Mouse (Mus musculus) gastrocnemius, adult 18-20 months (tissue): ENCODE results near the gene Prmt8. TPM values are rescaled to one million over a fixed set of nuclear protein-coding genes. Genes with fewer than 3 reads are reported as not detected.

Source experiments
- DNase-seq: peaks from one replicate; pipeline ENCODE4 v3.0.0; 2021; ENCODE audit warnings: low spot score
- microRNA-seq: library from miRNA; unstranded; fragments of <30 nt; microRNA quantifications from one replicate; pipeline ENCODE4 v1.2.0, GENCODE M21; 2021
- total RNA-seq, 2 experiments: library from RNA; stranded (reverse); gene quantifications; 2 replicates each; pipeline ENCODE4 v1.2.3; 2021

Gene Prmt8
- total RNA-seq, 2 experiments from 2014 or later: not detected

GRCm38 (mm10) chr6:127663263-127663662, 106.0 kb downstream of the Prmt8 start:
- DNase-seq: no peak

GRCm38 (mm10) chr6:127661717-127662292, 107.5 kb downstream of the Prmt8 start:
- no peak for DNase-seq

- no peak for DNase-seq
Measured at GRCm38 (mm10) chr6:127659966-127660365, 109.3 kb downstream of the Prmt8 start.

DNA sequence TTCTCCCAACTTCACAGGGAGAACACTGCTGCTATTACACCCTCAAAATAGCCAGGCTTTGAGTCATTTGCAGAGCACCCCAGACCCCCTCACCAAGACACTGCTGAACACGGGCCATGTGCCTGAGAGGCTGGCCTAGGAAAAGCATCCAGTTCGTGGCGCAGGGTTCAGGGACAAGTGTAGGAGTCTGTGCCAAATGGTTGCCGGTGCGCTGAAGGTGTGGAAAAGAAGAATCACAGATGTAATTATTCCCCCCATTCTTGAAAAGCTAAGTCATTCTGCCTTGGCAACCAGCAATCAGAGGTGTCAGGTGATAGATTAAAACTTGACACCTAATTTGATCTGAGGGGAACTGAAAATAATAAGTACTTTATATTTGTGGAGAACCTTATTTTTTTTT, 109.8 kb downstream of the Prmt8 start:
- DNase-seq: no peak

GRCm38 (mm10) chr6:127657152-127657551, 112.1 kb downstream of the Prmt8 start:
- DNase-seq: no peak

GRCm38 (mm10) chr6:127655988-127656387, 113.3 kb downstream of the Prmt8 start:
- DNase-seq: no peak

DNA sequence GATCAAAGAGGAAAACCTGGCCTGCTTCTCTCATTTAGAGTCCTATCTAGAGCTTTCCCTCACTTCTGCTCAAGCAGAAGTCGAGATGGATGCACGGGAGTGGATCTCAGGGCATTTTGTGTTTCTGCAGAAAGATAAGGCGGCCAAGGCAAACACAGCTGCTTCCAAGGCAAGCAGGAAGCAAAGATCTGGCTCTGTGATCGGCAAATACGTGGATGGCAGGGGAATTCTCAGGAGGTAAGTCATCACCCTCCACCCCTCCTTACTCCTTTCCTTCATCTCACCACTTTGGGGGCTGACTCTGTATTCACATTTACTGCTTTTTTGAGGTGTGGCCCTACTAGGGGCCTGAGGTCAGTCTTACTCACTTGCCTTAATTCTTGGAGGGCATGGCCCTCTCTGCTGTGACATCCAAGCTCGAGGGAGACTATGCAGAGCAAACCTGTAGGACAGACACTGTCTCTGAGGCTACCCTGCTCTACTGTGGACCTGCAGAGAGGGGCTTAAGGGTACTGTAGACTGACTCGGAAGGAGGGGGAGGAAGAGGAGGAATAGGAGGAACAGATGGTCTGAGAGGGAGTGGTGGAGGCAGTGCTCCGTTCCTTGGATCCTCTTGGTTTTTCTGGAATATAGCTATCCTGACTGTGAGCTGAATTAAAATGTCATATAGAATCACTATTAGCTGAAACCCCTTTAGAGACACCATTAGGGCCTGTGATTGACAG, 128.0 kb downstream of the Prmt8 start:
- no peak for DNase-seq

Small RNA genes within 50 kb of the gene (microRNA-seq; reads per million reads assigned to microRNA genes)
- gene Mir7233: not detected

Other genes starting within 250 kb of the Prmt8 start
- gene Cracr2a, start 208.1 kb downstream of the Prmt8 start, total RNA-seq: under 1 TPM; 0.12 to 0.27 TPM
- 1 to 10 TPM; 1.3 to 1.6 TPM for gene Tspan11, start 118.1 kb upstream of the Prmt8 start, total RNA-seq